8 mouse cellular contexts compared by ENCODE assay signal in the genomic region with DNA sequence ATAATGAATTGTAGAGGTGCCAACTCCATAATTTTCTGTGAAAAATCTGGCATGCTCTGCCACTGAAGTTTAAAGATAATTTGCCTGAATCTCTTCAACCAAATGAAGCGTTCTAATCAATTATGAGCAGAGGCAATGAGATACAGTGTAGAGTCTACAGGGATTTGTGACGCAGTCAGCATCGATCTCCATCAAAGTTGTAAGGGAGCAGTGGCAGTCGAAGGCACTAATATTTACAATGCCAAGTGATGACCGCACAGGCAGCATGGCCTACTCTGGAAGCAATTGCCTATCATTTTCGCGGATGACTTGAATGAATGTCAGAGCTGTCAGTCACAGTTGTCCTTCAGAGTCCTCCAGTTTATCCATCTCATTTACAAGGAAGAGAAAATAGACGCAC. TPM values are rescaled to one million over a fixed set of nuclear protein-coding genes. Genes with fewer than 3 reads are reported as not detected.
DNase-seq lines count a peak whose midpoint lies in the region; ATAC-seq lines count a peak whose summit lies in the region.

Chrna5 (plus strand) TSS at position 207 of the 400 bp plus-strand sequence.

- H3K27me3 ChIP-seq in heart, embryonic 13.5 days (replicated peaks) = peaks cover 70% of the 10 kb centered on the region
- H3K27me3 ChIP-seq in hindbrain, embryonic 10.5 days (ENCODE audit: insufficient read depth, poor library complexity, severe bottlenecking) = peaks cover 56% of the 10 kb centered on the region
- peaks cover 13% of the 10 kb centered on the region for H3K27me3 ChIP-seq in midbrain, embryonic 11.5 days (ENCODE audit: control insufficient read depth, insufficient read depth, low read length)

- H3K4me1 ChIP-seq in heart, embryonic 13.5 days = peaks cover 12% of the 10 kb centered on the region
- peaks cover 24% of the 10 kb centered on the region for H3K4me1 ChIP-seq in hindbrain, embryonic 10.5 days (replicated peaks)
- peaks cover 10% of the 10 kb centered on the region; the same call in 1 of the 2 replicates for H3K4me1 ChIP-seq in midbrain, embryonic 11.5 days (ENCODE audit: control insufficient read depth, insufficient read depth, low read length)

- H3K27ac ChIP-seq in heart, embryonic 13.5 days (replicated peaks) = no peak within 1 kb of the TSS
- H3K27ac ChIP-seq in hindbrain, embryonic 10.5 days = peak within 1 kb of the TSS; percentile 79
- peak within 1 kb of the TSS; percentile 20; the same call in 1 of the 2 replicates for H3K27ac ChIP-seq in midbrain, embryonic 11.5 days (ENCODE audit: low read depth, low read length)

- WGBS in heart, embryonic 13.5 days = 57% methylated on average over 8 of the region's 8 CpGs
- 65% methylated on average over 8 of the region's 8 CpGs for WGBS in hindbrain, embryonic 10.5 days
- WGBS in midbrain, embryonic 11.5 days = 56% methylated on average over 8 of the region's 8 CpGs

- peak within 1 kb of the TSS; percentile 72 for H3K9ac ChIP-seq in heart, embryonic 13.5 days
- peak within 1 kb of the TSS; percentile 58 for H3K9ac ChIP-seq in midbrain, embryonic 11.5 days (ENCODE audit: low read length)

- H3K9me3 ChIP-seq in heart, embryonic 13.5 days = no peaks in the 10 kb centered on the region
- no peaks in the 10 kb centered on the region for H3K9me3 ChIP-seq in hindbrain, embryonic 10.5 days
- H3K9me3 ChIP-seq in midbrain, embryonic 11.5 days (ENCODE audit: control insufficient read depth, low read length) = no peaks in the 10 kb centered on the region

- no peaks in the 10 kb centered on the region for H3K36me3 ChIP-seq in heart, embryonic 13.5 days
- H3K36me3 ChIP-seq in hindbrain, embryonic 10.5 days = no peaks in the 10 kb centered on the region
- no peaks in the 10 kb centered on the region for H3K36me3 ChIP-seq in midbrain, embryonic 11.5 days (ENCODE audit: control insufficient read depth, insufficient read depth, low read length)

- DNase-seq in heart, adult 8-10 months (ENCODE audit: low spot score) = no peak
- DNase-seq in Muller cell, postnatal 12 days (ENCODE audit: inconsistent ontology term) = peak; percentile 9
- no peak for DNase-seq in hindbrain, embryonic 10.5 days (ENCODE audit: low spot score)
- peak; percentile 85 for DNase-seq in midbrain, embryonic 11.5 days (ENCODE audit: low spot score, missing footprints)
- DNase-seq in right cerebral cortex, postnatal 4 days = no peak
- DNase-seq in thymus, postnatal 10 days (ENCODE audit: low spot score in 2 of 2) = no peak

- H3K4me3 ChIP-seq in heart, embryonic 13.5 days = peak within 1 kb of the TSS; percentile 68
- H3K4me3 ChIP-seq in hindbrain, embryonic 10.5 days = peak within 1 kb of the TSS; percentile 69
- H3K4me3 ChIP-seq in midbrain, embryonic 11.5 days (ENCODE audit: low read depth, low read length) = peak within 1 kb of the TSS; percentile 59

- peak within 1 kb of the TSS; percentile 79 for H3K4me2 ChIP-seq in heart, embryonic 13.5 days
- peak within 1 kb of the TSS; percentile 89 for H3K4me2 ChIP-seq in midbrain, embryonic 11.5 days

- no peak for ATAC-seq in heart, embryonic 13.5 days (ENCODE audit: extremely low read depth, insufficient number of reproducible peaks, low FRiP score, low TSS enrichment)
- ATAC-seq in midbrain, embryonic 11.5 days (ENCODE audit: low FRiP score) = peak; percentile 60
- ATAC-seq in megakaryocyte progenitor cell, adult 5-6 weeks (replicated peaks; ENCODE audit: poor library complexity) = no peak

RNA-seq across cellular contexts. Expression of gene Chrna5, which starts in this region (rescaled TPM):
- polyA plus RNA-seq in heart, embryonic 13.5 days (2015; fragmentation: Nextera tagmentation; extraction: Ambion mirVana) = 0.14 and 0.51 TPM in 2 replicates
- not detected for total RNA-seq in heart, adult 8-10 months (2022)
- 2.3 and 3.4 TPM in 2 replicates for polyA plus RNA-seq in hindbrain, embryonic 10.5 days (2016; fragmentation: Nextera tagmentation; extraction: Ambion mirVana)
- 6.5 and 7.7 TPM in 2 replicates for polyA plus RNA-seq in midbrain, embryonic 11.5 days (2014; fragmentation: Nextera tagmentation; extraction: Ambion mirVana)
- total RNA-seq in megakaryocyte progenitor cell, adult 5-6 weeks (2015) = not detected in 2 replicates
- total RNA-seq in megakaryocyte progenitor cell, adult 5-6 weeks (2017) = not detected in 2 replicates

Comparison
In these comparisons a context has a peak if more than half of its experiments do, and no peak if none do; other contexts are left out.
1. DNase-seq: peak in Muller cell, postnatal 12 days (single experiment) and midbrain, embryonic 11.5 days (single experiment); none in heart, adult 8-10 months (single experiment), hindbrain, embryonic 10.5 days (single experiment), right cerebral cortex, postnatal 4 days (single experiment) and thymus, postnatal 10 days (0 of 2).
2. Peak in every context shown above with its lines, with median percentiles within 50 percentile points of each other: H3K4me3 ChIP-seq.